Mouse (Mus musculus) forebrain, embryonic 11.5 days (tissue): ENCODE results near the gene Prkci. TPM values are rescaled to one million over a fixed set of nuclear protein-coding genes. Genes with fewer than 3 reads are reported as not detected.
A peak's percentile ranks its signal among the peaks of the same experiment; 100 is the strongest.

Experiments used
- ATAC-seq: fragments of 200-750 bp; cut with Nextera tagmentation; replicated peaks from 2 replicates; pipeline ENCODE4 v1.8.0; 2017; ENCODE audit warnings: moderate TSS enrichment; ENCODE audit not compliant: low FRiP score
- DNase-seq: peaks from one replicate; pipeline ENCODE4 v3.0.0-alpha.2; 2017; ENCODE audit warnings: low spot score
- H3K27ac ChIP-seq: fragments of 300-500 bp; sonication (generic); 2 replicates; pipeline ENCODE4 v1.5.1; 2014; ENCODE audit warnings: low read depth, low read length
- H3K27me3 ChIP-seq: fragments of 300-500 bp; sonication (generic); 2 replicates; pipeline ENCODE4 v1.6.1; 2014; ENCODE audit warnings: mild to moderate bottlenecking, low read length, mixed read lengths; ENCODE audit not compliant: control insufficient read depth, insufficient read depth
- H3K36me3 ChIP-seq: fragments of 300-500 bp; sonication (generic); 2 replicates; pipeline ENCODE4 v1.6.1; 2014; ENCODE audit warnings: mild to moderate bottlenecking, low read length, moderate library complexity, mixed read lengths; ENCODE audit not compliant: control insufficient read depth, insufficient read depth
- H3K4me1 ChIP-seq: fragments of 300-500 bp; sonication (generic); replicated peaks from 2 replicates; pipeline ENCODE4 v1.6.1; 2014; ENCODE audit warnings: low read length, mixed read lengths; ENCODE audit not compliant: control insufficient read depth, insufficient read depth
- H3K4me2 ChIP-seq: fragments of 300-500 bp; sonication (generic); 2 replicates; pipeline ENCODE4 v1.6.1; 2014; ENCODE audit warnings: low read depth, mild to moderate bottlenecking, low read length, moderate library complexity, mixed read lengths; ENCODE audit not compliant: severe bottlenecking
- H3K4me3 ChIP-seq: fragments of 300-500 bp; sonication (generic); 2 replicates; pipeline ENCODE4 v1.5.1; 2014; ENCODE audit warnings: low read depth, low read length
- H3K9ac ChIP-seq: fragments of 300-500 bp; sonication (generic); 2 replicates; pipeline ENCODE4 v1.6.1; 2014; ENCODE audit warnings: low read length
- H3K9me3 ChIP-seq: fragments of 300-500 bp; sonication (generic); 2 replicates; pipeline ENCODE4 v1.6.1; 2016; ENCODE audit warnings: low read length, mixed read lengths; ENCODE audit not compliant: control insufficient read depth
- WGBS: fragments of 180-500 bp; shearing (Covaris S2); extraction: QIAGEN DNeasy Blood & Tissue Kit; methylation state at CpG from one replicate; pipeline ENCODE4 v1.1.7; 2014; 5-methylcytosine and 5-hydroxymethylcytosine counted together
- polyA plus RNA-seq: library from polyadenylated mRNA; unstranded; fragments of >200 nt; fragmentation: Nextera tagmentation; extraction: Ambion mirVana; gene quantifications from 2 replicates; pipeline ENCODE4 v1.2.1, GENCODE M21; 2014

The Prkci gene
- polyA plus RNA-seq, 1 experiment from 2014 or later: 44.9 TPM

DNA sequence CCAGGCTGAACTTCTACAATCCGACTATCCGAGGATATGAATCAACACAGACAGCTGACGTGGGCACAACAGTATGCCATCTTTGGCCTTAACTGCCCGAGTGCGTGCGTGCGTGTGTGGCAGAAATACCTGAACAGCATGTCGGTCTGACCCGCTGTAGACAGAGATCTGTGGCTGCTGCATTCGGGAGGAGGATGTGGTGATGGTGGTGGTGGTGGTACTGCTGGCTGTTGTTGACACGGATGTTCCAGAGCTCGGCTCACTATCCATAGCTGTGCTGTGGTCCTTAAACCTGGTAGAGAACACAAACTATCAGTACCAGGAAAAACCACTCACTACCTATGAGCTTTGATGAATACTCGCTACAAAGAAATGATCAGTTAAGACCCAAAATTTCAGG, 29.9 kb upstream of the Prkci start:
- Histone ChIP-seq H3K27me3 (no peaks in the 10 kb centered on the region), H3K4me2 (no peak overlapping the region), H3K9me3 (no peaks in the 10 kb centered on the region), H3K27ac (no peak overlapping the region), H3K9ac (no peak overlapping the region), H3K4me3 (no peak overlapping the region), H3K4me1 (no peaks in the 10 kb centered on the region; the same call in 1 of the 2 replicates), H3K36me3 (peaks cover 12% of the 10 kb centered on the region; the same call in 1 of the 2 replicates)
- ATAC-seq: no peak
- 93% methylated on average over 13 of the region's 13 CpGs for WGBS
- DNase-seq: no peak

DNA sequence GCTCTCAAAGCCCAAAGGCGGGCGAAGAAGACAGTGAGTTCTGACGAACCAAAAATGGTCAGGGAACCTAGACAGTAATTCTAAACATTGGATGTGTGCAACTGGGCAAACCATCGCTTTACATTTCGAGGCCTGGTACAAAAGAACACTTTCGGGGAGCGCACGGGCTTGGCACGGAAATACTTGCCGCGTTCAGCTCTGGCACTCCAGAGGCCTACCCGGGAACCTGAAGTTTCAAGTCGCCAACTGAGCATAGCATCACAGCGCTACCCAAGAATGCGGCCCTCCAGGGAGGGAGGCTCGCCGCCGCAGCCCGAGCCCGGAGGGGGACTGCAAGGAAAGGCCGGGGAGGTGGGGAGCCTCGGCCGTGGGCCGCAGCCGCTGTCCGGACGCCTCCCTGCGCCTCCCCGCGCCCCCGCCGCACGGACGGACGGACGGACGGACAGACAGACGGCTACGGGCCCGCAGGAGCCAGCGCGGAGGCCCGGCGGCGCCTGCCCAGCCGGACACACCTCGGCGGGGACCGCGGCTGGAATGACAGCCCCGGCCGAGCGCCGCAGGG, 26.9 kb upstream of the Prkci start:
- no peaks in the 10 kb centered on the region for H3K9me3 ChIP-seq
- peak; percentile 65 for ATAC-seq
- H3K4me2 ChIP-seq: peak overlapping the region; percentile 76
- H3K36me3 ChIP-seq: peaks cover 4% of the 10 kb centered on the region; the same call in 1 of the 2 replicates
- no peaks in the 10 kb centered on the region for H3K27me3 ChIP-seq
- no peaks in the 10 kb centered on the region; the same call in 1 of the 2 replicates for H3K4me1 ChIP-seq
- peak overlapping the region; percentile 97 for H3K4me3 ChIP-seq
- peak; percentile 78 for DNase-seq
- peak overlapping the region; percentile 66; the same call in 1 of the 2 replicates for H3K27ac ChIP-seq
- 1% methylated on average over 50 of the region's 54 CpGs for WGBS
- H3K9ac ChIP-seq: peak overlapping the region; percentile 87

DNA sequence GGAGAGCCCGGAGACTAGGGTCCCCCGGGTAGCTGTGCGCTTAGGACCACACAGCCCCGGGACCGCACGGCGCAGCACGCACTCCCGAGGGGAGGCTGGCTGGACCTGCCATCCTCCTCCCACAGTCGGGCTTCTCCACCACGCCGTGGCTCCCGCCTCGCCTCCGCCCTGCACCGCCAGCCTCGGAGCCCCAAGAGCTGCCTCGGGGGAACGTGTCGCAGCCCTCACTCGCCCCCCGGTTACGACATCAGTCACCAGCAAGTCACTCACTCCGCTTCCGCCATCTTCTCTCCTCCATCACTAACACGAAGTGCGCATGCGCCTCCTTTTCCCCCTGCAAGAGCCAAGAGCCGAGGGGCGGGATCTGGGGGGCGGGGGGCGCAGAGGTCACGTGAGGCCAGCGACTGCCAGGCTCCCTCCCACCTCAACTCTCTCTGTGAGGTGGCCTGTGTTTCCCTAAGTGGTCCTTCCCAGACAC, 26.4 kb upstream of the Prkci start, which contains the start of gene Phc3:
Phc3 (minus strand) TSS at position 312 of the 478 bp plus-strand sequence.
- peak within 1 kb of the TSS; percentile 66; the same call in 1 of the 2 replicates for H3K27ac ChIP-seq
- ATAC-seq: peak; percentile 92
- WGBS: 1% methylated on average over 30 of the region's 34 CpGs

DNA sequence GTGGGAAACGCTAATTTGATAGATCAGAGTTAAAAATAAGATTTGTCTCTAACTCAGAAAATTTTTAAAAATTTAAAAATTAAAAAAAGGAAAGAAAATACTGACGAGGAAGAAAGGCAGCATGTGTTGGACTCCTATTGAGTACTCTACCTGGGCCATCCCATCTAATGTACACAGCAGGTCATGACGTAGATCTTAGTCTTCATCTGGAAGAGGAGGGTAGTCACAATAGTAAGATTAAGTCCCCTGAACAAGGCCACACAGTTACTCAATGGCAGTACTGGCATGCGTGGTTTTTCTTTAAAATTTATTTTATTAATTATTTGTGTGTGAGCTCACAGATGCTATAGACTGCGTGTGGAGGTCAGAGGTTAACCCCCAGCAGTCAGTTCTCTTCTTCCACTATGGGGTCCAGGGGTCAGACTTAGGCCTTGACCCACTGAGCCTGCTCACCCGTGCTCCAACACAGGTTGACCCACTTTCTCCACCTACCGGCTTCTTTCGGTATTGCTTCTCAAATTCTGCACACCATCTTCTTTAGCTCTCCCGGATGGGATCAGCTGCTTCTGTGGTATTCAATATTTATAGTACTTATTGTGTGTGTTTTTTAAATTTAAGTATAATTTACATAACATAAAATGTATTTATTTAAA, 20.3 kb upstream of the Prkci start:
- no peak overlapping the region for H3K4me3 ChIP-seq
- H3K4me1 ChIP-seq: no peaks in the 10 kb centered on the region
- H3K9me3 ChIP-seq: no peaks in the 10 kb centered on the region
- 40% methylated on average over 9 of the region's 9 CpGs for WGBS
- H3K27ac ChIP-seq: no peak overlapping the region
- no peak overlapping the region for H3K4me2 ChIP-seq
- H3K27me3 ChIP-seq: no peaks in the 10 kb centered on the region
- H3K36me3 ChIP-seq: no peaks in the 10 kb centered on the region
- peak; percentile 71 for ATAC-seq
- DNase-seq: peak; percentile 77
- no peak overlapping the region for H3K9ac ChIP-seq

More for the DNA sequence above, 26.4 kb upstream of the Prkci start, which contains the start of gene Phc3:
- Histone ChIP-seq H3K9ac (peak within 1 kb of the TSS; percentile 87), H3K9me3 (no peaks in the 10 kb centered on the region), H3K27me3 (no peaks in the 10 kb centered on the region), H3K4me1 (no peaks in the 10 kb centered on the region; the same call in 1 of the 2 replicates), H3K36me3 (peaks cover 2% of the 10 kb centered on the region; the same call in 1 of the 2 replicates), H3K4me2 (peak within 1 kb of the TSS; percentile 76), H3K4me3 (peak within 1 kb of the TSS; percentile 97)
- peak; percentile 99 for DNase-seq

GRCm38 (mm10) chr3:30976991-30977603, 18.4 kb upstream of the Prkci start:
- H3K36me3 ChIP-seq: no peaks in the 10 kb centered on the region
- H3K4me2 ChIP-seq: no peak overlapping the region
- ATAC-seq (no peak), DNase-seq (no peak)
- H3K4me1 ChIP-seq: no peaks in the 10 kb centered on the region
- H3K9ac ChIP-seq: no peak overlapping the region
- no peaks in the 10 kb centered on the region for H3K9me3 ChIP-seq
- 58% methylated on average over 1 of the region's 1 CpGs for WGBS
- H3K4me3 ChIP-seq: no peak overlapping the region
- no peaks in the 10 kb centered on the region for H3K27me3 ChIP-seq
- no peak overlapping the region for H3K27ac ChIP-seq

DNA sequence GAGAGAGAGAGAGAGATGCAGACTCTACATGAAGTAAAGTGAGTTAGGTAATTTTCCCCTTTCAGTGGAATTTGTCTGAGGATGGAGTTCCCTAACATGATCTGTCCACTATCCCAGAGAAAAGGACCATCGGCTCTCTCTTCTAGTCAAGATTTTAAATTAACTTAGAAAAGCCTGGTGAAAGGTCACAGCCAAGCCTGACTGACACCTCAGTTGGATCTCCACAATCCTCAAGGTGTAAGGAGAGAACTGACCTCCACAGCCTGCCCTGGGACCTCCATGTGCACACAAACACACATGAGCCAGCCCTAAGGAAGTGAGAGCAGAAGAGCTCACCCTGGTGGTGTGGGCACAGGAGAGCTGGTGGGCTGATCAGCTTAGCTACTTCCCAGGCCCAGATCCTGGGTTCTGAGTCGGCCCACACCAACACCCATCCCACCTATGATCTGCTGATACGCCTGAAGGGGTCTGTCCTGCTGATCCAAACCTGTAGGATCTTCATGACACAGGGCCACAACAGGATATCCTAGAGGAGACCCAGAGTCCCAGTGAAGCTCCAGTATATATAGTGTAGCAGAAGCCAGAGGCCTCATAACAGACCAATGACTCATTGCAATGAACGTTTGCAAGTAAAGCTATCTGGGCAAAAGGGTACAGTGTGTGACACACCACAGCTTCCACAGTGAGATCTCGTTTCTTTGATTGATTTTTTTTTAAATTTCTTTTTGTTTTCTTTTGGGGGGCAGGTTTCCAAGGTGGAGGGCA, 13.7 kb upstream of the Prkci start:
- Histone ChIP-seq H3K9ac (no peak overlapping the region), H3K9me3 (no peaks in the 10 kb centered on the region), H3K36me3 (no peaks in the 10 kb centered on the region), H3K4me2 (no peak overlapping the region), H3K27me3 (no peaks in the 10 kb centered on the region), H3K4me1 (no peaks in the 10 kb centered on the region), H3K4me3 (no peak overlapping the region), H3K27ac (no peak overlapping the region)
- 79% methylated on average over 5 of the region's 5 CpGs for WGBS
- DNase-seq (no peak), ATAC-seq (no peak)

DNA sequence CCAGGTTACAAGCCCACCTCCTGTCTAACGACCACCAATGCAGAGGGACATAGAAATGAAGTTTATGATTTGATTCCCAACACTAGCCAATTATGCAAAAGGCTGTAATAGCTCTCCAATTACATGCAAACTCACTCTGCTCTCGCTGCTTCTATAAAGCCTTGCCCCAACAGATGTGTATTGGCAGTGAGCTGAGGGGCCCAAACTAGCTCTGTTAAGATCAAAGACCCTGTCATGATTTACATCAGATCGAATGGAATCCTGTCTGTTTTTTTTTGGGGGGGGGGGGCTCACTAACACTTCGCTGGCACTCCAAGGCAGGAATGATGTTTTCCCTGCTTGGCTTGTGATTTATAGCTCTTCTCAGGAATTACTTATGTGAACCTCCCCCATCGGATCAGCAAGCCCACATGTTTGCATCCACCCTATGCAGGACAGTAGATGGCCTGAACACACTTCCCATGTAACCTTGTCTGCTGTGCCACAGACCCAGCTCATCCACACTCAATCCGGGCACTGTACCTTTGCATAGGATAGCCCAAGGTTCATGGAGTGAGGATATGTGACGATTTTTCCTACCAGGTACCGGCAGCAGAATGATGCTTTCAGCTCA, 12.5 kb upstream of the Prkci start:
- Histone ChIP-seq H3K27me3 (no peaks in the 10 kb centered on the region), H3K4me2 (no peak overlapping the region), H3K27ac (no peak overlapping the region), H3K4me1 (no peaks in the 10 kb centered on the region), H3K4me3 (no peak overlapping the region), H3K9me3 (no peaks in the 10 kb centered on the region), H3K9ac (no peak overlapping the region), H3K36me3 (no peaks in the 10 kb centered on the region)
- DNase-seq (no peak), ATAC-seq (no peak)
- WGBS: 67% methylated on average over 8 of the region's 8 CpGs
